Mouse (Mus musculus) kidney, adult 10 weeks (tissue): Measurements from ENCODE around the gene Cltc. TPM values are rescaled to one million over a fixed set of nuclear protein-coding genes. Genes with fewer than 3 reads are reported as not detected.

ENCODE experiments used
- polyA plus RNA-seq: library from polyadenylated mRNA; stranded (reverse); fragments of 350-450 nt; fragmentation: Illumina TruSeq; extraction: RNeasy Lipid Tissue Mini Kit (QIAGEN cat#74804); gene quantifications from one replicate; pipeline ENCODE4 v1.2.3, GENCODE M21; 2014; ENCODE audit warnings: low read depth, low replicate concordance

The Cltc gene
- 398 TPM for polyA plus RNA-seq

GRCm38 (mm10) chr11:86757480-86758371 lies at the start of gene Cltc:
Gene Cltc (minus strand): TSS chr11:86757565.

GRCm38 (mm10) chr11:86683395-86684125 lies 73.8 kb downstream of the Cltc start, which contains the start of the genes Vmp1 and Ptrh2:
Gene Vmp1 (minus strand): TSS chr11:86683836.
Gene Ptrh2 (plus strand): TSS chr11:86683985.

Other genes with a start within 250 kb of the Cltc start
- 32.6 TPM for gene Rps6kb1, start 212.8 kb downstream of the Cltc start, polyA plus RNA-seq
- 5.1 TPM for gene Tubd1, start 212.6 kb downstream of the Cltc start, polyA plus RNA-seq
- 363 TPM for gene Vmp1, start 73.7 kb downstream of the Cltc start, polyA plus RNA-seq
- gene Ptrh2, start 73.6 kb downstream of the Cltc start, polyA plus RNA-seq: 18.6 TPM
- 139 TPM for gene Dhx40, start 50.2 kb upstream of the Cltc start, polyA plus RNA-seq
- 26.8 TPM for gene Ypel2, start 236.1 kb upstream of the Cltc start, polyA plus RNA-seq